Mouse (Mus musculus): ENCODE data around the gene Fam174a.

GRCm38 (mm10) chr1:95323004-95323403 is 9.6 kb downstream of the Fam174a start:
- no peak for TF ChIP-seq CTCF (conservative IDR thresholded peaks at IDR 0.05; ENCODE audit: insufficient read depth, insufficient read length, low read depth, low read length)
- TF ChIP-seq POLR2A (IDR thresholded peaks at IDR 0.05; ENCODE audit: low read depth, low read length), result no peak

Measured in kidney, adult 2 months (tissue).